Mouse (Mus musculus): Measurements from ENCODE around the gene Ptpre.

- TF ChIP-seq CTCF (IDR thresholded peaks at IDR 0.05; ENCODE audit: borderline replicate concordance, extremely low read depth, insufficient read depth, insufficient read length) = no peak
- TF ChIP-seq POLR2A (IDR thresholded peaks at IDR 0.05; ENCODE audit: borderline replicate concordance, extremely low read depth, insufficient read depth, insufficient read length, poor library complexity, severe bottlenecking) = no peak
Measured at GRCm38 (mm10) chr7:135605804-135606072, 68.5 kb downstream of the Ptpre start.

Measured in brain, embryonic 14.5 days (tissue).